Mouse (Mus musculus) CH12.LX (cell line): ENCODE results near the gene Immp2l. TPM values are rescaled to one million over a fixed set of nuclear protein-coding genes. Genes with fewer than 3 reads are reported as not detected.
"Not testable (repeated sequence)": the region's sequence is repeated elsewhere in the genome, so short reads cannot be mapped to it uniquely, and the experiment has no call there.

Experiments
- DNase-seq: peaks from one replicate; pipeline ENCODE4 v3.0.0-alpha.2; 2013; ENCODE audit errors: extremely low read depth
- H3K27ac ChIP-seq: 2 replicates; pipeline ENCODE4 v1.5.1; 2012; ENCODE audit warnings: low read depth, mild to moderate bottlenecking, control low read depth, moderate library complexity; ENCODE audit not compliant: insufficient read depth
- H3K27me3 ChIP-seq: replicated peaks from 2 replicates; pipeline ENCODE3; 2012; ENCODE audit warnings: inconsistent platforms
- H3K36me3 ChIP-seq, 2 experiments: replicated peaks in 1 of 2; 2 replicates each; pipeline versions ENCODE3 to v1.6.1; 2012; ENCODE audit warnings: inconsistent platforms in 1 of 2, low read length in 1 of 2, mild to moderate bottlenecking in 1 of 2, mixed read lengths in 1 of 2, moderate library complexity in 1 of 2; ENCODE audit not compliant: control insufficient read depth in 1 of 2, insufficient read depth in 1 of 2
- H3K4me1 ChIP-seq, 2 experiments: 2 replicates each; pipeline ENCODE4 v1.6.1; 2012; ENCODE audit warnings: inconsistent platforms in 1 of 2, moderate library complexity in 1 of 2; ENCODE audit not compliant: insufficient read depth in 2 of 2, control insufficient read depth in 1 of 2
- H3K4me2 ChIP-seq: 2 replicates; pipeline ENCODE4 v1.6.1; 2012; ENCODE audit warnings: low read depth, mild to moderate bottlenecking, control low read depth; ENCODE audit not compliant: poor library complexity, insufficient read depth, severe bottlenecking
- H3K4me3 ChIP-seq, 3 experiments: fragments of 150-350 bp in 1 of 3; sonication (generic) in 1 of 3; replicated peaks in 1 of 3; 2 replicates each; pipeline versions ENCODE3 to v1.5.1; 2011 to 2012; ENCODE audit warnings: low read depth in 2 of 3, low read length in 2 of 3, mild to moderate bottlenecking in 2 of 3, moderate library complexity in 2 of 3, control low read depth in 1 of 3, improper control_type of control experiment in 1 of 3, inconsistent platforms in 1 of 3, mixed read lengths in 1 of 3; ENCODE audit not compliant: poor library complexity in 1 of 3
- H3K79me2 ChIP-seq: replicated peaks from 2 replicates; pipeline ENCODE4 v1.6.1; 2012; ENCODE audit warnings: mild to moderate bottlenecking, moderate library complexity; ENCODE audit not compliant: control insufficient read depth, poor library complexity, insufficient read depth, severe bottlenecking; ENCODE audit errors: extremely low read depth
- H3K9ac ChIP-seq: 2 replicates; pipeline ENCODE4 v1.6.1; 2012; ENCODE audit warnings: low read depth, mild to moderate bottlenecking, control low read depth, moderate library complexity; ENCODE audit not compliant: insufficient read depth
- H3K9me3 ChIP-seq: replicated peaks from 2 replicates; pipeline ENCODE3; 2012; ENCODE audit warnings: low read length, inconsistent platforms, mixed read lengths
- CHD2 ChIP-seq: IDR thresholded peaks from 2 replicates; pipeline ENCODE4 v1.6.1; 2011; ENCODE audit warnings: low read length, improper control_type of control experiment
- CTCF ChIP-seq, 2 experiments: IDR thresholded peaks in 1 of 2; conservative IDR thresholded peaks in 1 of 2; 2 replicates each; pipeline ENCODE4 v1.5.1; 2011 to 2012; ENCODE audit warnings: low read depth in 2 of 2, low read length in 2 of 2, improper control_type of control experiment in 1 of 2, inconsistent platforms in 1 of 2, mild to moderate bottlenecking in 1 of 2, moderate library complexity in 1 of 2
- E2F4 ChIP-seq: IDR thresholded peaks from 2 replicates; pipeline ENCODE4 v1.6.1; 2011; ENCODE audit warnings: low read depth, low read length, improper control_type of control experiment; ENCODE audit not compliant: insufficient replicate concordance
- EP300 ChIP-seq: IDR thresholded peaks from 2 replicates; pipeline ENCODE4 v1.6.1; 2011; ENCODE audit warnings: low read length, improper control_type of control experiment
- GABPA ChIP-seq: IDR thresholded peaks from 2 replicates; pipeline ENCODE4 v1.6.1; 2012; ENCODE audit warnings: low read depth, low read length, improper control_type of control experiment, inconsistent platforms; ENCODE audit not compliant: insufficient replicate concordance
- HCFC1 ChIP-seq: IDR thresholded peaks from 2 replicates; pipeline ENCODE4 v1.6.1; 2012; ENCODE audit warnings: low read depth, mild to moderate bottlenecking, inconsistent platforms, low read length, improper control_type of control experiment
- IRF4 ChIP-seq: IDR thresholded peaks from 2 replicates; pipeline ENCODE4 v1.6.1; 2014; ENCODE audit warnings: low read depth, mild to moderate bottlenecking, inconsistent platforms, low read length, improper control_type of control experiment
- JUND ChIP-seq: conservative IDR thresholded peaks from 2 replicates; pipeline ENCODE4 v1.6.1; 2011; ENCODE audit warnings: low read depth, low read length, improper control_type of control experiment
- MAFK ChIP-seq: IDR thresholded peaks from 2 replicates; pipeline ENCODE4 v1.6.1; 2011; ENCODE audit warnings: low read length, improper control_type of control experiment; ENCODE audit not compliant: insufficient replicate concordance
- MAX ChIP-seq: IDR thresholded peaks from 2 replicates; pipeline ENCODE4 v1.6.1; 2011; ENCODE audit warnings: low read length, improper control_type of control experiment
- MAZ ChIP-seq: IDR thresholded peaks from 2 replicates; pipeline ENCODE4 v1.6.1; 2012; ENCODE audit warnings: low read depth, mild to moderate bottlenecking, inconsistent platforms, low read length, improper control_type of control experiment, moderate library complexity
- MEF2A ChIP-seq: IDR thresholded peaks from 2 replicates; pipeline ENCODE4 v1.6.1; 2014; ENCODE audit warnings: low read depth, mild to moderate bottlenecking, inconsistent platforms, low read length, improper control_type of control experiment, borderline replicate concordance
- MXI1 ChIP-seq: IDR thresholded peaks from 2 replicates; pipeline ENCODE4 v1.6.1; 2011; ENCODE audit warnings: mild to moderate bottlenecking, low read depth, low read length, improper control_type of control experiment
- MYC ChIP-seq: IDR thresholded peaks from 2 replicates; pipeline ENCODE4 v1.6.1; 2011; ENCODE audit warnings: low read depth, mild to moderate bottlenecking, improper control_type of control experiment, low read length
- NELFE ChIP-seq: IDR thresholded peaks from 2 replicates; pipeline ENCODE4 v1.6.1; 2011; ENCODE audit warnings: low read depth, low read length, improper control_type of control experiment
- PAX5 ChIP-seq: IDR thresholded peaks from 2 replicates; pipeline ENCODE4 v1.6.1; 2012; ENCODE audit warnings: low read length, inconsistent platforms, mixed read lengths
- POLR2A ChIP-seq: IDR thresholded peaks from 2 replicates; pipeline ENCODE4 v1.6.1; 2011; ENCODE audit warnings: low read depth, mild to moderate bottlenecking, improper control_type of control experiment, low read length
- RAD21 ChIP-seq: IDR thresholded peaks from 2 replicates; pipeline ENCODE4 v1.6.1; 2011; ENCODE audit warnings: low read depth, mild to moderate bottlenecking, low read length, improper control_type of control experiment, moderate library complexity
- SIN3A ChIP-seq: IDR thresholded peaks from 2 replicates; pipeline ENCODE4 v1.6.1; 2012; ENCODE audit warnings: low read length, improper control_type of control experiment, inconsistent platforms
- SMC3 ChIP-seq: IDR thresholded peaks from 2 replicates; pipeline ENCODE4 v1.6.1; 2011; ENCODE audit warnings: low read depth, low read length, improper control_type of control experiment
- UBTF ChIP-seq: IDR thresholded peaks from 2 replicates; pipeline ENCODE4 v1.6.1; 2012; ENCODE audit warnings: low read depth, mild to moderate bottlenecking, inconsistent platforms, low read length, improper control_type of control experiment, moderate library complexity
- USF1 ChIP-seq: IDR thresholded peaks from 2 replicates; pipeline ENCODE4 v1.6.1; 2014; ENCODE audit warnings: low read depth, mild to moderate bottlenecking, inconsistent platforms, low read length, improper control_type of control experiment
- USF2 ChIP-seq: conservative IDR thresholded peaks from 2 replicates; pipeline ENCODE4 v1.6.1; 2011; ENCODE audit warnings: low read depth, low read length, improper control_type of control experiment
- ZKSCAN1 ChIP-seq: IDR thresholded peaks from 2 replicates; pipeline ENCODE4 v1.6.1; 2012; ENCODE audit warnings: low read depth, inconsistent platforms, low read length, improper control_type of control experiment, borderline replicate concordance
- dilution Hi-C: fragments of 300-500 bp; cut with MboI; formaldehyde crosslinking; loops from 2 replicates; pipeline ENCODE4 v1.14.3; 2020; ENCODE audit warnings: low sequenced_read_pairs; ENCODE audit not compliant: extremely low pct_unique_long_range_greater_than_20kb, extremely low pct_ligation_motif_present
- in situ Hi-C: fragments of 300-500 bp; cut with MboI; formaldehyde crosslinking; loops from 3 replicates; pipeline ENCODE4 v1.14.3; 2019; ENCODE audit warnings: low sequenced_read_pairs, low pct_ligation_motif_present, low pct_unique_long_range_greater_than_20kb, mixed read lengths
- polyA plus RNA-seq: library from polyadenylated mRNA; unstranded; fragments of >175 nt; gene quantifications from 2 replicates; pipeline ENCODE4 v1.2.1, GENCODE M21; 2012; ENCODE audit warnings: low read depth; ENCODE audit not compliant: insufficient read length
- total RNA-seq, 2 experiments: library from RNA; depleted of rRNA; stranded (reverse); fragments of 300-350 nt in 1 of 2; fragments of >200 nt in 1 of 2; gene quantifications; 2 replicates each; pipeline ENCODE4 v1.2.3; 2012 to 2014

The Immp2l gene
- total and polyA plus RNA-seq, 3 experiments = 4.8 to 16.5 (median 9.9) TPM

DNA sequence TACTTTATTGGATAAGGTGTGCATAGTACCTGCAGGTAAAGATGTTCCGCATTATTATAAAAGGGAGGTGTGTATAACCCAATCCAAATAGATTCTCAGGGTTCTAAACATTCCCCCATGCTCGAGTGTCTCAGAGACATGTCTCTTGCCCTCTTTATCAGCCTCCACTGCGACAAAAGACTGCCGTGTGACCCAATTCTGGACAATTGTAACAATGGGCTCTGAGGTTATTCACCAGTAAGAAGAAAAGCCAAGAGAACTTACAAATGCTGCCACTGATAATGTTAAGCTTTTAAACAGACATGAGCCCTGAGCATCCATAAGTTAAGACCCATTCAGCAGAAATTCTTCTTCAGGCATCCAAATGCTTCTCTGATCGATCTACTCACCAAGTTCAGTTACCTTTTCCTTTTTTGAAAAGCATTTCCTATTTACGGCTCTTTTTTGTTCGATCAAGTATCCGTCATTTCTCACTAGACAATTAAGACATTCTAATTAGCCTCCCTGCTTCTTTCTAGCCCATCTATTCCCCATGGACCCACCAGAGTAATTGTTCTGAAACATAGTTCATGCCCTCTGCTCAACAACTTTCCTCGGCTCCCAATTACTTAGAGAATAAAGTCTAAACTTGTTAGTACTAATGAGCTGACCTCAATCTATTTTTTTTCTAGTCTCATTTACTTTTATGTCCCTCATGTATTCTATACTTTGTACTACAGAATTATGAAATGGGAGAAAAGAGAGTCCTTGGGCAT is 35.4 kb upstream of the Immp2l start:
- no peaks in the 10 kb centered on the region for H3K9me3 ChIP-seq
- TF ChIP-seq MAZ (no peak), GABPA (no peak), MAX (no peak), HCFC1 (no peak), E2F4 (no peak), POLR2A (no peak), USF1 (no peak)
- DNase-seq = no peak
- no peak overlapping the region for H3K27ac ChIP-seq
- peaks cover 0 to 13% of the 10 kb centered on the region in 2 experiments; a peak in 2 of 4 replicates for H3K4me1 ChIP-seq
- H3K79me2 ChIP-seq = no peaks in the 10 kb centered on the region
- no peaks in the 10 kb centered on the region for H3K27me3 ChIP-seq
- H3K4me2 ChIP-seq = no peak overlapping the region
- H3K36me3 ChIP-seq = no peaks in the 10 kb centered on the region
- in situ Hi-C loops (no loop called here), dilution Hi-C loops (no loop called here)
- H3K9ac ChIP-seq = no peak overlapping the region
- no peak overlapping the region for H3K4me3 ChIP-seq

DNA sequence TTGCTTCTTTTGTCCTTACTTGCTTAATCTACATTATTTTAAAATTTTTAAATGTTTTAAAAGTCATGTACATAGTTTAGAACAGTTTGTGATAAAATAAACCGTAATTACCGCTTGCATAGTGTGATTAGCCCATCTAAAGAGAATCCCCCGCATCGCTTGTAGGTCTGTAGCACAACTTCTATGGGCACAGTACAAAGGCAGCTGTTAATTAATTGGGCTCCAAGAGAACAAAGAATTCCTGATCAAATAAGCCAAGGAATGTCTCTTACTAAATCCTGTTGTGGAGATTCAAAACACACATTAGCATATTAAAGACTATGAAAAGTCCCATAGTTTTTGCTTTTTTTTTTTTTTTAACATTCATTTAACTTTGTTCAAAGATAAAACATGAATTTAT is 32.2 kb upstream of the Immp2l start:
- no peaks in the 10 kb centered on the region for H3K27me3 ChIP-seq
- H3K4me1 ChIP-seq = no peaks in the 10 kb centered on the region
- H3K27ac ChIP-seq = no peak overlapping the region
- H3K4me2 ChIP-seq = no peak overlapping the region
- no peak overlapping the region for H3K9ac ChIP-seq
- dilution Hi-C loops = no loop called here
- H3K9me3 ChIP-seq = no peaks in the 10 kb centered on the region
- DNase-seq = no peak
- no peak overlapping the region for H3K4me3 ChIP-seq
- in situ Hi-C loops = no loop called here
- H3K79me2 ChIP-seq = no peaks in the 10 kb centered on the region
- no peaks in the 10 kb centered on the region for H3K36me3 ChIP-seq
- TF ChIP-seq JUND (no peak), IRF4 (no peak), UBTF (no peak), EP300 (no peak), USF1 (no peak), RAD21 (no peak), SIN3A (no peak), MXI1 (no peak), ZKSCAN1 (no peak), MYC (no peak), CHD2 (no peak), PAX5 (no peak), MAFK (no peak), NELFE (no peak), CTCF (conservative IDR thresholded peaks at IDR 0.05 in 1 of 2, IDR thresholded peaks at IDR 0.05 in 1 of 2; ENCODE audit: low read depth in 2 of 2, low read length in 2 of 2) (no peak), SMC3 (no peak), MAZ (no peak), MEF2A (no peak), USF2 (no peak)

- H3K36me3 ChIP-seq, dilution Hi-C loops, in situ Hi-C loops, H3K4me3 ChIP-seq, H3K9ac ChIP-seq, H3K4me2 ChIP-seq, H3K9me3 ChIP-seq, H3K27me3 ChIP-seq, H3K27ac ChIP-seq, H3K79me2 ChIP-seq, DNase-seq, H3K4me1 ChIP-seq: not testable (repeated sequence)
These were observed 31.7 kb upstream of the Immp2l start for GRCm38 (mm10) chr12:40992237-40992636.
